In genomic region chr9:95329053-95329430, GRCm38 (mm10) we compare ENCODE assay signal across 26 mouse cellular contexts.
"Had no signal": no experiment of that assay in that cellular context is flagged by ENCODE, and none has a peak within 500 bp of the region (broad histone marks: within the 10 kb centered on the region; RNA-seq: fewer than 3 reads in every experiment).

No protein-coding gene starts in this region.

- H3K27me3 ChIP-seq: heart, embryonic 13.5 days; heart, embryonic 15.5 days; hindbrain, embryonic 13.5 days; hindbrain, embryonic 15.5 days; intestine, embryonic 15.5 days; kidney, embryonic 15.5 days; limb, embryonic 13.5 days; limb, embryonic 15.5 days; liver, embryonic 12.5 days had no signal

- H3K27ac ChIP-seq: heart, adult 2 months; heart, embryonic 13.5 days; heart, embryonic 15.5 days; hindbrain, embryonic 13.5 days; hindbrain, embryonic 15.5 days; hindbrain, postnatal 0 days; intestine, embryonic 15.5 days; kidney, embryonic 15.5 days; kidney, postnatal 0 days; limb, embryonic 13.5 days; limb, embryonic 15.5 days; liver, embryonic 12.5 days; liver, embryonic 14.5 days had no signal

- ATAC-seq: hindbrain, postnatal 0 days; intestine, embryonic 15.5 days; intestine, postnatal 0 days had no signal

- H3K4me3 ChIP-seq: heart, adult 2 months; heart, embryonic 10.5 days; heart, embryonic 13.5 days; heart, embryonic 15.5 days; hindbrain, embryonic 13.5 days; hindbrain, embryonic 15.5 days; intestine, embryonic 15.5 days; kidney, embryonic 15.5 days; limb, embryonic 13.5 days; limb, embryonic 15.5 days; liver, embryonic 12.5 days had no signal

- H3K36me3 ChIP-seq: heart, embryonic 10.5 days; heart, embryonic 13.5 days; heart, embryonic 15.5 days; hindbrain, embryonic 13.5 days; hindbrain, embryonic 15.5 days; intestine, embryonic 15.5 days; kidney, embryonic 15.5 days; limb, embryonic 13.5 days; limb, embryonic 15.5 days; liver, embryonic 12.5 days had no signal

- H3K4me1 ChIP-seq: hindbrain, embryonic 13.5 days; hindbrain, embryonic 15.5 days; intestine, embryonic 15.5 days; kidney, embryonic 15.5 days; limb, embryonic 13.5 days; limb, embryonic 15.5 days had no signal

- H3K9me3 ChIP-seq: heart, embryonic 10.5 days; heart, embryonic 13.5 days; heart, embryonic 15.5 days; hindbrain, embryonic 13.5 days; hindbrain, embryonic 15.5 days; intestine, embryonic 15.5 days; kidney, embryonic 15.5 days; limb, embryonic 13.5 days; limb, embryonic 15.5 days; liver, embryonic 12.5 days had no signal

- DNase-seq: gastrocnemius, postnatal 14 days; gastrocnemius, postnatal 36 days; heart, adult 2 months; heart, postnatal 14 days; heart, postnatal 36 days; kidney, adult 18-20 months; kidney, adult 9 months; kidney, postnatal 14 days; kidney, postnatal 36 days; layer of hippocampus, adult 9-11 months; layer of hippocampus, postnatal 36 days; left cerebral cortex, postnatal 4 days had no signal
